Mouse (Mus musculus) heart, adult 11 months (tissue): ENCODE data around the gene Fgf18.

Experiments used
- DNase-seq: peaks from one replicate; pipeline ENCODE4 v3.0.0; 2022

The Fgf18 gene

GRCm38 (mm10) chr11:33149453-33149852 lies 2.3 kb upstream of the Fgf18 start:
- peak; percentile 83 for DNase-seq

GRCm38 (mm10) chr11:33149088-33149436 lies 1.9 kb upstream of the Fgf18 start:
- DNase-seq = no peak

- DNase-seq = peak; percentile 98
Measured at GRCm38 (mm10) chr11:33148338-33149087, 1.3 kb upstream of the Fgf18 start.

- peak; percentile 94 for DNase-seq
Measured at GRCm38 (mm10) chr11:33147572-33148337, 555 bp upstream of the Fgf18 start.

GRCm38 (mm10) chr11:33146651-33147131 lies 509 bp downstream of the Fgf18 start:
- DNase-seq = peak; percentile 93

GRCm38 (mm10) chr11:33146143-33146497 lies 1.1 kb downstream of the Fgf18 start:
- DNase-seq = peak; percentile 98

- peak; percentile 82 for DNase-seq
Measured at GRCm38 (mm10) chr11:33145201-33146142, 1.7 kb downstream of the Fgf18 start.

- DNase-seq = no peak
Measured at GRCm38 (mm10) chr11:33143906-33144305, 3.3 kb downstream of the Fgf18 start.

- peak; percentile 88 for DNase-seq
Measured at GRCm38 (mm10) chr11:33142801-33143200, 4.4 kb downstream of the Fgf18 start.

GRCm38 (mm10) chr11:33140111-33140460 lies 7.1 kb downstream of the Fgf18 start:
- DNase-seq = peak; percentile 75

GRCm38 (mm10) chr11:33139458-33140110 lies 7.6 kb downstream of the Fgf18 start:
- peak; percentile 85 for DNase-seq

GRCm38 (mm10) chr11:33138686-33139085 lies 8.5 kb downstream of the Fgf18 start:
- DNase-seq = peak; percentile 62

- DNase-seq = peak; percentile 72
Measured at GRCm38 (mm10) chr11:33134391-33134986, 12.7 kb downstream of the Fgf18 start.

GRCm38 (mm10) chr11:33132619-33133338 lies 14.4 kb downstream of the Fgf18 start:
- peak; percentile 77 for DNase-seq

- DNase-seq = no peak
Measured at GRCm38 (mm10) chr11:33127058-33127457, 20.1 kb downstream of the Fgf18 start.

- peak; percentile 93 for DNase-seq
Measured at GRCm38 (mm10) chr11:33122575-33123268, 24.5 kb downstream of the Fgf18 start.

GRCm38 (mm10) chr11:33119556-33119955 lies 27.6 kb downstream of the Fgf18 start:
- DNase-seq = no peak

GRCm38 (mm10) chr11:33119116-33119515 lies 28.1 kb downstream of the Fgf18 start:
- DNase-seq = no peak

GRCm38 (mm10) chr11:33118480-33118879 lies 28.7 kb downstream of the Fgf18 start:
- no peak for DNase-seq

GRCm38 (mm10) chr11:33115796-33116195 lies 31.4 kb downstream of the Fgf18 start:
- DNase-seq = no peak

- no peak for DNase-seq
Measured at GRCm38 (mm10) chr11:33112407-33112806, 34.8 kb downstream of the Fgf18 start.
